Mouse (Mus musculus) liver, embryonic 14.5 days (tissue): ENCODE data around the gene Capn11. TPM values are rescaled to one million over a fixed set of nuclear protein-coding genes. Genes with fewer than 3 reads are reported as not detected.

ENCODE experiments used
- ATAC-seq: fragments of 200-750 bp; cut with Nextera tagmentation; 2 replicates; pipeline ENCODE4 v1.8.0; 2017; ENCODE audit warnings: moderate number of reproducible peaks, mild to moderate bottlenecking, moderate library complexity; ENCODE audit not compliant: insufficient read depth
- DNase-seq, 3 experiments: peaks; one replicate each; pipeline ENCODE4 v3.0.0-alpha.2; 2012 to 2013; ENCODE audit warnings: low read depth in 3 of 3, low spot score in 3 of 3
- H3K27ac ChIP-seq: fragments of 300-500 bp; sonication (generic); 2 replicates; pipeline ENCODE4 v1.5.1; 2014; ENCODE audit warnings: moderate library complexity, mild to moderate bottlenecking, control low read depth, inconsistent platforms
- H3K27me3 ChIP-seq: fragments of 300-500 bp; sonication (generic); 2 replicates; pipeline ENCODE4 v1.6.1; 2014; ENCODE audit warnings: mild to moderate bottlenecking, low read length, moderate library complexity; ENCODE audit not compliant: control insufficient read depth, insufficient read depth
- H3K36me3 ChIP-seq: fragments of 300-500 bp; sonication (generic); replicated peaks from 2 replicates; pipeline ENCODE4 v1.6.1; 2014; ENCODE audit warnings: low read depth; ENCODE audit not compliant: control insufficient read depth, insufficient read depth
- H3K4me1 ChIP-seq, 2 experiments: fragments of 200-500 bp in 1 of 2; fragments of 300-500 bp in 1 of 2; sonication (generic) in 1 of 2; replicated peaks; 2 replicates each; pipeline ENCODE4 v1.6.1; 2012 to 2014; ENCODE audit warnings: antibody characterized with exemption in 1 of 2, inconsistent platforms in 1 of 2, low read length in 1 of 2; ENCODE audit not compliant: control insufficient read depth in 2 of 2, insufficient read depth in 2 of 2
- H3K4me2 ChIP-seq: fragments of 300-500 bp; sonication (generic); 2 replicates; pipeline ENCODE4 v1.6.1; 2014; ENCODE audit warnings: low read depth, mild to moderate bottlenecking, control low read depth, moderate library complexity
- H3K4me3 ChIP-seq, 2 experiments: fragments of 200-500 bp in 1 of 2; fragments of 300-500 bp in 1 of 2; sonication (generic) in 1 of 2; 2 replicates each; pipeline ENCODE4 v1.5.1; 2012 to 2014; ENCODE audit warnings: low read depth in 2 of 2, low read length in 2 of 2, mild to moderate bottlenecking in 2 of 2, control low read depth in 1 of 2, inconsistent platforms in 1 of 2, moderate library complexity in 1 of 2; ENCODE audit not compliant: insufficient read depth in 1 of 2
- H3K9ac ChIP-seq: fragments of 300-500 bp; sonication (generic); replicated peaks from 2 replicates; pipeline ENCODE4 v1.6.1; 2014; ENCODE audit warnings: mild to moderate bottlenecking, control low read depth, moderate library complexity
- H3K9me3 ChIP-seq: fragments of 300-500 bp; sonication (generic); 2 replicates; pipeline ENCODE4 v1.6.1; 2016; ENCODE audit warnings: low read length, mixed read lengths; ENCODE audit not compliant: control insufficient read depth
- CTCF ChIP-seq: IDR thresholded peaks from 2 replicates; pipeline ENCODE4 v1.5.1; 2016; ENCODE audit warnings: antibody characterized with exemption, low read depth, control low read depth
- EP300 ChIP-seq: IDR thresholded peaks from 2 replicates; pipeline ENCODE4 v1.6.1; 2016; ENCODE audit warnings: antibody characterized with exemption, low read depth
- WGBS: fragments of 180-500 bp; shearing (Covaris S2); extraction: QIAGEN DNeasy Blood & Tissue Kit; methylation state at CpG from one replicate; pipeline ENCODE4 v1.1.7; 2014; ENCODE audit not compliant: insufficient replicate concordance; 5-methylcytosine and 5-hydroxymethylcytosine counted together
- polyA plus RNA-seq, 2 experiments: library from polyadenylated mRNA; depleted of rRNA in 1 of 2; stranded (reverse) in 1 of 2; unstranded in 1 of 2; fragments of >200 nt; fragmentation: Nextera tagmentation in 1 of 2; extraction: Ambion mirVana in 1 of 2; gene quantifications; 2 replicates each; pipeline versions ENCODE4 v1.2.1 to v1.2.3; 2012 to 2014

Gene Capn11
- polyA plus RNA-seq, 2 experiments: not detected

- WGBS: 65% methylated on average over 2 of the region's 2 CpGs
- H3K27me3 ChIP-seq: no peaks in the 10 kb centered on the region
- H3K36me3 ChIP-seq: no peaks in the 10 kb centered on the region; the same call in 1 of the 2 replicates
- TF ChIP-seq EP300: no peak
- no peak for TF ChIP-seq CTCF
- H3K4me1 ChIP-seq: no peaks in the 10 kb centered on the region
- H3K4me2 ChIP-seq: no peak overlapping the region
- no peak overlapping the region for H3K9ac ChIP-seq
- no peak overlapping the region for H3K27ac ChIP-seq
- DNase-seq (no peak), ATAC-seq (no peak)
- no peaks in the 10 kb centered on the region for H3K9me3 ChIP-seq
- H3K4me3 ChIP-seq: no peak overlapping the region
Observed at GRCm38 (mm10) chr17:45672598-45672997, 13.5 kb upstream of the Capn11 start.

- Histone ChIP-seq H3K9ac (no peak overlapping the region), H3K27ac (no peak overlapping the region), H3K9me3 (no peaks in the 10 kb centered on the region), H3K27me3 (no peaks in the 10 kb centered on the region), H3K4me3 (no peak overlapping the region), H3K4me2 (no peak overlapping the region), H3K36me3 (no peaks in the 10 kb centered on the region; the same call in 1 of the 2 replicates), H3K4me1 (no peaks in the 10 kb centered on the region)
- ATAC-seq: no peak
- TF ChIP-seq CTCF (peak; percentile 55; the same call in 1 of the 2 replicates), EP300 (no peak)
- WGBS: 77% methylated on average over 1 of the region's 1 CpGs
- DNase-seq: no peak
Observed at GRCm38 (mm10) chr17:45671821-45672220, 12.7 kb upstream of the Capn11 start.

- Histone ChIP-seq H3K36me3 (no peaks in the 10 kb centered on the region), H3K4me3 (no peak overlapping the region), H3K9ac (no peak overlapping the region), H3K4me1 (0 out of 4 replicates have a peak, but pooled peaks cover 0 to 2% of the 10 kb centered on the region in 2 experiments), H3K4me2 (no peak overlapping the region), H3K27me3 (no peaks in the 10 kb centered on the region), H3K27ac (no peak overlapping the region), H3K9me3 (no peaks in the 10 kb centered on the region)
- 76% methylated on average over 10 of the region's 10 CpGs for WGBS
- ATAC-seq (no peak), DNase-seq (no peak)
- TF ChIP-seq EP300: no peak
- no peak for TF ChIP-seq CTCF
Observed at GRCm38 (mm10) chr17:45667986-45668385, 8.9 kb upstream of the Capn11 start.

- H3K27ac ChIP-seq: no peak overlapping the region
- WGBS: 79% methylated on average over 10 of the region's 10 CpGs
- DNase-seq: no peak
- no peak for TF ChIP-seq EP300
- no peak for TF ChIP-seq CTCF
- H3K4me2 ChIP-seq: no peak overlapping the region
- H3K36me3 ChIP-seq: no peaks in the 10 kb centered on the region
- H3K4me1 ChIP-seq: 0 out of 4 replicates have a peak, but pooled peaks cover 0 to 2% of the 10 kb centered on the region in 2 experiments
- no peak overlapping the region for H3K4me3 ChIP-seq
- no peak for ATAC-seq
- H3K9me3 ChIP-seq: no peaks in the 10 kb centered on the region
- H3K9ac ChIP-seq: no peak overlapping the region
- H3K27me3 ChIP-seq: no peaks in the 10 kb centered on the region
Observed at GRCm38 (mm10) chr17:45667481-45667880, 8.4 kb upstream of the Capn11 start.

GRCm38 (mm10) chr17:45666091-45666490 is 7.0 kb upstream of the Capn11 start:
- Histone ChIP-seq H3K27me3 (no peaks in the 10 kb centered on the region), H3K9ac (no peak overlapping the region), H3K4me2 (no peak overlapping the region), H3K36me3 (no peaks in the 10 kb centered on the region), H3K9me3 (no peaks in the 10 kb centered on the region), H3K27ac (no peak overlapping the region), H3K4me3 (no peak overlapping the region), H3K4me1 (0 out of 4 replicates have a peak, but pooled peaks cover 0 to 2% of the 10 kb centered on the region in 2 experiments)
- 75% methylated on average over 11 of the region's 11 CpGs for WGBS
- no peak for ATAC-seq
- TF ChIP-seq EP300: no peak
- TF ChIP-seq CTCF: no peak
- DNase-seq: no peak

GRCm38 (mm10) chr17:45664608-45665007 is 5.5 kb upstream of the Capn11 start:
- TF ChIP-seq CTCF: no peak
- H3K4me3 ChIP-seq: no peak overlapping the region
- no peak overlapping the region for H3K27ac ChIP-seq
- ATAC-seq: no peak
- no peak overlapping the region for H3K4me2 ChIP-seq
- H3K36me3 ChIP-seq: no peaks in the 10 kb centered on the region
- no peak overlapping the region for H3K9ac ChIP-seq
- DNase-seq: no peak
- 0 out of 4 replicates have a peak, but pooled peaks cover 0 to 2% of the 10 kb centered on the region in 2 experiments for H3K4me1 ChIP-seq
- H3K27me3 ChIP-seq: no peaks in the 10 kb centered on the region
- no peaks in the 10 kb centered on the region for H3K9me3 ChIP-seq
- 77% methylated on average over 13 of the region's 13 CpGs for WGBS
